Mouse (Mus musculus): ENCODE measurements around the gene Calhm2.

DNA sequence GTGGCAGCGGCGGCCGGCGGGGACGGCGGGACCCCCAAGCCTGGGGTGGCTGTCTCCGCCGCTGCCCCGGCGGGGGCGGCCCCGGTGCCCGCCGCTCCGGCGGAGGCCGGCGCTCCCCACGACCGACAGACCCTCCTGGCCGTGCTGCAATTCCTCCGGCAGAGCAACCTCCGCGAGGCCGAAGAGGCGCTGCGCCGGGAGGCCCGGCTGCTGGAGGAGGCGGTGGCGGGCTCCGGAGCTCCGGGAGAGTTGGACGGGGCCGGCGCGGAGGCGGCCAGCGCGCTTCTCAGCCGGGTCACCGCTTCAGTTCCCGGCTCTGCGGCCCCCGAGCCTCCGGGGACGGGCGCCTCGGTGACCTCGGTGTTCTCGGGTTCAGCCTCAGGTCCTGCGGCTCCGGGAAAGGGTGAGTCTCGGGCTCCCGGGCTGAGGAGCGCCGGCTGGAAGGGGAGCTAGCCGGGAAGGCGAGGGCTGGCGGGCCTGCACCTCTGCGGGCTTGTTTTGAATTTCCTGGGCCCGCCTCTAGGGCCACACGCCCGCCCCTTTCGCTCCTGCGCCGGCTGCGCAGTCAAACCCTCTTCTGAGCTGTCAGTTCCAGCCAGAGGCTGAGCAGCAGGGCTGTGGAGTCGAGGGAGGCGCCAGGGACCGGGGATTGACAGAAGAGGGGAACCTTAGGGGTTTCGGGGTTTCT lies 70.0 kb downstream of the Calhm2 start:
- TF ChIP-seq CTCF (IDR thresholded peaks at IDR 0.05; ENCODE audit: extremely low read depth, insufficient read depth, low read length) (no peak), POLR2A (IDR thresholded peaks at IDR 0.05; ENCODE audit: extremely low read depth, insufficient read depth, low read length) (0 out of 2 replicates have a peak, but pooled peaks have one; percentile 37)

All from cortical plate, adult 2 months (tissue).